Mouse (Mus musculus): ENCODE data around the gene Prkcd.

- TF ChIP-seq POLR2A (IDR thresholded peaks at IDR 0.05; ENCODE audit: borderline replicate concordance, low read depth, low read length) (no peak), CTCF (IDR thresholded peaks at IDR 0.05; ENCODE audit: low read depth, low read length) (no peak)
Measured at GRCm38 (mm10) chr14:30626756-30627742, 1.0 kb upstream of the Prkcd start.
